Mouse (Mus musculus) monocyte, adult 5-6 weeks (primary cell): Measurements from ENCODE around the gene Olfr1163. TPM values are rescaled to one million over a fixed set of nuclear protein-coding genes. Genes with fewer than 3 reads are reported as not detected.
"Not testable (repeated sequence)": the region's sequence is repeated elsewhere in the genome, so short reads cannot be mapped to it uniquely, and the experiment has no call there.

Experiments
- ATAC-seq: fragments of 153-309, 156-312 bp; replicated peaks from 2 replicates; pipeline ENCODE4 v1.8.0; 2017; ENCODE audit warnings: mild to moderate bottlenecking; ENCODE audit not compliant: low TSS enrichment, insufficient number of reproducible peaks, severe bottlenecking, poor library complexity, low FRiP score
- total RNA-seq: library from RNA; stranded (forward); fragments of 200-1000, 200-491, 200-594 nt; gene quantifications from 3 replicates; pipeline ENCODE4 v1.2.3, GENCODE M21; 2017

Olfr1163 gene
- total RNA-seq: not detected in 3 replicates

DNA sequence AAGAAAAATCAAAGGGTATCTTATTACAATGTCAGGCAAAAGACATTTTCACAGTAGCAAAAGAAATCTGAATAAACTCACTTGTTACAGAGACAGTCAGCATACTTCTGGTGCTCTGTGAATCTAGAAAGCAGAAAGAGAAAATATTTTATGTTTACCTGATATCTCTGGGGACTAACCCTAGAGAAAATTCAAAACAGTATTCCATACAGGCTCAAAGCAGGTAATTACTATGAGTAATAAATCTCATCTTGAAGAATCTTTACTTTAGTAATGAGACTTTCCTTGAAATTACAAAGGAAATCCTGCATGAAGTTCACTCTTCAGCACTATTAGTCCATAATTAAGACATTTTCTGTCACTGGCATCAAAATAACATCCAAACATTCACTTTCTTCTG, at the start of gene Olfr1163:
Gene Olfr1163, minus strand, starts transcription at position 101 of the 400 bp plus-strand sequence.
- no peak for ATAC-seq

DNA sequence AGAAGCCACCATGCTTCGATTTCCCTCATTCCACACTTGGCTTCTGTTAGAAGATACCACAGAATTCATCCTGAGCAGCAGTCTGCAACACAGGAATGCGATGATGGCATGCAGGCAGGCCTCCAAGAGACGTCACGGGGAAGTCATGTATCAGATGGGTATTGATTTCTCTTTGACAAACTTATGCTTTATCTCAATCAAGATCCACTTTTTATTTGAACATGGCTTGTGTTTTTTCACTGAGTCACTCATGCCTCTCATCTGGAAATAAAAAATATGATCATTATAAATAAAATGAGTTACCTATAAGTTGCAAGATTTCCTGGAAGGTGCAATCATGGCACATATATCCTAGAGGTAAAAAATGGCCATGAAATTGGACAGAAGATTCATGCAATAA, 22.2 kb upstream of the Olfr1163 start, which contains the start of gene Olfr1164:
Gene Olfr1164, minus strand, starts transcription at position 101 of the 400 bp plus-strand sequence.
- no peak for ATAC-seq

DNA sequence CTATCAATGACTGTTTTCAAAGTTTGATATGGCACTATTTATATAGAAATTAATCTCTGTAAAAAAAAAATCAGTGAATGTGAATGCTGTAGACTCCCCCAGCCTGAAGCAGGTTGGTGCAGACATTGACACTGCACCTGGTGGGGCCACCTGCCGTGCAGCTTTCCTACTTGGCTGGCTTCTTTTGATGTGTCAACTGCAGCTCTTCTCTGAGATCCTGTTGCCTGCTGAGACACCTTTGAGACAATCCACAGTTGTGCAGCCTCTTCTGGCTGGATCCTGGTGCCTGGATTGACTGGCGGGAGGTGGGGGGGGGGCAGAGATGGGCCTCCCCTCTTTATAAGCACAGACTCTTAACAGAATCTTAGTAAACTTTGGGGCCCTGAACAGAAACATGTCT, 8.0 kb downstream of the Olfr1163 start:
- ATAC-seq: no peak

DNA sequence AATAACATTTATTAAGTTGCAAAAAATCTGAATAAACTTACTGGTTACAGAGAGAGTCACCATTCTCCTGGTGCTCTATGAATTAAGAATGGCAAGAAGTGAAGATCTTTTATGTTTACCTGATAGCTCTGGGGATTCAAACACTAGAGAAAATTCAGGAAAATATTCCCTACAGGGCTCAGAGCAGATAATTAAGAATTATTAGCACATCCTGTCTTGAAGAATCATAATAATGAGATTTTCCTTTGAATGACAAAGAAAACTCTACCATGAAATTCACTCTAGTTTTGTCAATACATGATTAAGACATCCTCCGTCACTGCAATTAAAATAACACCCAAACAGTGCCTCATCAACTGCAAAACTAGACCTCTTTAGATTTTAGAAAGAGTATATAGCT, 20.6 kb downstream of the Olfr1163 start, which contains the start of gene Olfr1162:
Gene Olfr1162, minus strand, starts transcription at position 101 of the 400 bp plus-strand sequence.
- ATAC-seq: no peak

DNA sequence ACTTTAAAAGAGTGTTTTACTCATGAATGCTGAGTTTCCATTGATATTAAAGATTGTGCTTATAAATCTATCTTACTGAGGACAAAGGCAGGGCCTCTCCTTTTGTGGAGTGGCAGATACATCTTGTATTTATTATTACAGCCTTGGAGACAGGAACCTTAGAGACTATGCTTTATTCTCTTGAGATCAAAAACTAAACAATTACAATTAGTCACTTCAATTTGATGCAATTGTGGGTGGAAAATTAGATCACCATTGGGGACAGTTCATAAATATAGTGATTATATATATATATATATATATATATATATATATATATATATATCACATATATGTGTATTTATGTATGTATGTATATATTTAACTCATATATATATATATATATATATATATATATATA, 34.0 kb downstream of the Olfr1163 start, which contains the start of gene Olfr73:
Gene Olfr73, minus strand, starts transcription at position 101 of the 400 bp plus-strand sequence.
- no peak for ATAC-seq

DNA sequence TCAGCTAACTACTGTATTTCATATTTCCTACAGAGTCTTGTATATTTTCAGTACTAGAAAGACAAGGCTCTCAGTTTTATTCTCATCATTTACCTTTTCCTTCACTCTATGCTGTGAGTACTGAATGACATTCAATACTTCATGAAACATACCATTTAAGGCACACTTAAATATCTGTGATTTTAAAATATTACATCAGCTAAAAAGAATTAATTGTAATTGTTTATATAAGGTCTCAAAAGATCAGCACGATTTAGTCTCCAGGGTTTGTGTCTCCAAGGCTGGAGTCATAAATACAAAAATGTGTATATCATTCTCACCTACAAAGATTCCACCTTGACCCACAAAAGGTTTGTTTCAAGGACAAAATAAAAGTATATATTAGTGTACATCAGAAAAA, 49.2 kb downstream of the Olfr1163 start, which contains the start of gene Olfr1161:
Gene Olfr1161, plus strand, starts transcription at position 301 of the 400 bp plus-strand sequence.
- not testable (repeated sequence) for ATAC-seq

Other genes with a start within 250 kb of the Olfr1163 start
- gene Olfr1148, start 241.3 kb downstream of the Olfr1163 start, total RNA-seq: not detected in 3 replicates
- not detected in 3 replicates for gene Olfr1150-ps1, start 227.8 kb downstream of the Olfr1163 start, total RNA-seq
- not detected in 3 replicates for gene Olfr1151, start 216.0 kb downstream of the Olfr1163 start, total RNA-seq
- not detected in 3 replicates for gene Olfr1152, start 205.3 kb downstream of the Olfr1163 start, total RNA-seq
- not detected in 3 replicates for gene Olfr1153, start 176.9 kb downstream of the Olfr1163 start, total RNA-seq
- gene Olfr1154, start 166.7 kb downstream of the Olfr1163 start, total RNA-seq: not detected in 3 replicates
- not detected in 3 replicates for gene Olfr1155, start 126.7 kb downstream of the Olfr1163 start, total RNA-seq
- gene Olfr1156, start 118.7 kb downstream of the Olfr1163 start, total RNA-seq: not detected in 3 replicates
- not detected in 3 replicates for gene Olfr1157, start 103.5 kb downstream of the Olfr1163 start, total RNA-seq
- gene Olfr74, start 97.2 kb downstream of the Olfr1163 start, total RNA-seq: not detected in 3 replicates
- not detected in 3 replicates for gene Olfr1158, start 81.7 kb downstream of the Olfr1163 start, total RNA-seq
- gene Olfr1160, start 63.6 kb downstream of the Olfr1163 start, total RNA-seq: 0.32 TPM in 1 of 3 replicates, not detected in the others
- not detected in 3 replicates for gene Olfr1161, start 49.1 kb downstream of the Olfr1163 start, total RNA-seq
- not detected in 3 replicates for gene Olfr73, start 34.1 kb downstream of the Olfr1163 start, total RNA-seq
- gene Olfr1162, start 20.7 kb downstream of the Olfr1163 start, total RNA-seq: not detected in 3 replicates
- gene Olfr1164, start 22.1 kb upstream of the Olfr1163 start, total RNA-seq: not detected in 3 replicates
- gene Olfr1166, start 56.4 kb upstream of the Olfr1163 start, total RNA-seq: not detected in 3 replicates
- gene Olfr1167, start 83.4 kb upstream of the Olfr1163 start, total RNA-seq: not detected in 3 replicates
- not detected in 3 replicates for gene Olfr1168, start 110.0 kb upstream of the Olfr1163 start, total RNA-seq
- not detected in 3 replicates for gene Olfr1170, start 156.5 kb upstream of the Olfr1163 start, total RNA-seq
- gene Olfr1173, start 208.0 kb upstream of the Olfr1163 start, total RNA-seq: 0.53 TPM in 1 of 3 replicates, not detected in the others
- not detected in 3 replicates for gene Olfr1174-ps, start 243.3 kb upstream of the Olfr1163 start, total RNA-seq